Comparison of ENCODE assay signal across 15 mouse cellular contexts in genomic region chr1:153886024-153886633, GRCm38 (mm10). TPM values are rescaled to one million over a fixed set of nuclear protein-coding genes. Genes with fewer than 3 reads are reported as not detected.
DNase-seq lines count a peak whose midpoint lies in the region; ATAC-seq and TF ChIP-seq lines count a peak whose summit lies in the region.
"Had no signal": no experiment of that assay in that cellular context is flagged by ENCODE, and none has a peak within 500 bp of the region (broad histone marks: within the 10 kb centered on the region; RNA-seq: fewer than 3 reads in every experiment).

No protein-coding gene starts in this region.

- no peaks in the 10 kb centered on the region for H3K27me3 ChIP-seq in intestine, embryonic 15.5 days (replicated peaks)
- no peaks in the 10 kb centered on the region for H3K27me3 ChIP-seq in intestine, embryonic 16.5 days (replicated peaks; ENCODE audit: control insufficient read depth, insufficient read depth, low read length)
- peaks cover 9% of the 10 kb centered on the region; the same call in 1 of the 2 replicates for H3K27me3 ChIP-seq in E14TG2a.4 (ENCODE audit: insufficient read depth, low read length)
- H3K27me3 ChIP-seq in midbrain, embryonic 13.5 days = no peaks in the 10 kb centered on the region
- H3K27me3 ChIP-seq: liver, embryonic 13.5 days had no signal

- peak; percentile 13 for DNase-seq in R1 (ENCODE audit: low read depth, low spot score)
- no peak for DNase-seq in ovary, postnatal 10 days (ENCODE audit: low spot score)
- no peak for DNase-seq in retina, postnatal 1 day
- DNase-seq: cerebellum, adult 2 months; heart, adult 18-20 months; heart, postnatal 10 days; kidney, adult 2 months; liver, embryonic 13.5 days; lung, postnatal 10 days; right cerebral cortex, postnatal 14 days; thymus, adult 18-20 months had no signal

- no peak for TF ChIP-seq CTCF in E14TG2a.4 (conservative IDR thresholded peaks at IDR 0.05; ENCODE audit: low read length)

- 30% methylated on average over 17 of the region's 17 CpGs for WGBS in intestine, embryonic 15.5 days
- WGBS in intestine, embryonic 16.5 days = 39% methylated on average over 17 of the region's 17 CpGs
- WGBS in midbrain, embryonic 13.5 days = 33% methylated on average over 17 of the region's 17 CpGs

- H3K4me2 ChIP-seq in intestine, embryonic 15.5 days (replicated peaks) = 0 out of 2 replicates have a peak overlapping the region, but pooled peaks have one; percentile 6
- H3K4me2 ChIP-seq in intestine, embryonic 16.5 days (ENCODE audit: low read depth, low read length) = no peak overlapping the region
- no peak overlapping the region for H3K4me2 ChIP-seq in midbrain, embryonic 13.5 days (replicated peaks)
- H3K4me2 ChIP-seq: liver, embryonic 13.5 days had no signal

- no peaks in the 10 kb centered on the region for H3K36me3 ChIP-seq in intestine, embryonic 15.5 days
- H3K36me3 ChIP-seq in intestine, embryonic 16.5 days (ENCODE audit: control insufficient read depth, insufficient read depth, low read length) = no peaks in the 10 kb centered on the region
- H3K36me3 ChIP-seq in E14TG2a.4 (ENCODE audit: insufficient read depth, low read length) = no peaks in the 10 kb centered on the region
- no peaks in the 10 kb centered on the region for H3K36me3 ChIP-seq in midbrain, embryonic 13.5 days
- H3K36me3 ChIP-seq: liver, embryonic 13.5 days had no signal

- no peak overlapping the region for H3K27ac ChIP-seq in intestine, embryonic 15.5 days
- no peak overlapping the region for H3K27ac ChIP-seq in intestine, embryonic 16.5 days (ENCODE audit: low read length)
- no peak overlapping the region for H3K27ac ChIP-seq in midbrain, embryonic 13.5 days
- H3K27ac ChIP-seq: liver, embryonic 13.5 days had no signal

- ATAC-seq in intestine, embryonic 15.5 days = no peak
- ATAC-seq in intestine, embryonic 16.5 days = no peak
- ATAC-seq in midbrain, embryonic 13.5 days = peak; percentile 69

- H3K9me3 ChIP-seq in intestine, embryonic 15.5 days = no peaks in the 10 kb centered on the region
- H3K9me3 ChIP-seq in intestine, embryonic 16.5 days (ENCODE audit: control insufficient read depth, low read length) = no peaks in the 10 kb centered on the region
- peaks cover 3% of the 10 kb centered on the region; the same call in 1 of the 2 replicates for H3K9me3 ChIP-seq in E14TG2a.4 (ENCODE audit: low read length)
- H3K9me3 ChIP-seq in midbrain, embryonic 13.5 days = no peaks in the 10 kb centered on the region
- H3K9me3 ChIP-seq: liver, embryonic 13.5 days had no signal

- no peak overlapping the region for H3K9ac ChIP-seq in intestine, embryonic 15.5 days
- H3K9ac ChIP-seq in intestine, embryonic 16.5 days (ENCODE audit: low read depth, low read length) = no peak overlapping the region
- no peak overlapping the region; the same call in 1 of the 2 replicates for H3K9ac ChIP-seq in midbrain, embryonic 13.5 days (replicated peaks)
- H3K9ac ChIP-seq: liver, embryonic 13.5 days had no signal

- no peak overlapping the region for H3K4me3 ChIP-seq in intestine, embryonic 15.5 days (replicated peaks)
- no peak overlapping the region for H3K4me3 ChIP-seq in intestine, embryonic 16.5 days (ENCODE audit: low read length)
- H3K4me3 ChIP-seq in E14TG2a.4 (replicated peaks; ENCODE audit: low read length) = peak overlapping the region; percentile 13; the same call in 1 of the 2 replicates
- H3K4me3 ChIP-seq in midbrain, embryonic 13.5 days (replicated peaks) = no peak overlapping the region
- H3K4me3 ChIP-seq: liver, embryonic 13.5 days had no signal

- no peaks in the 10 kb centered on the region for H3K4me1 ChIP-seq in intestine, embryonic 15.5 days (replicated peaks)
- no peaks in the 10 kb centered on the region for H3K4me1 ChIP-seq in intestine, embryonic 16.5 days (ENCODE audit: control insufficient read depth, insufficient read depth, low read length)
- H3K4me1 ChIP-seq in E14TG2a.4 (replicated peaks; ENCODE audit: low read depth, low read length) = peaks cover 20% of the 10 kb centered on the region
- H3K4me1 ChIP-seq in midbrain, embryonic 13.5 days (replicated peaks) = peaks cover 5% of the 10 kb centered on the region
- H3K4me1 ChIP-seq: liver, embryonic 13.5 days had no signal

RNA-seq across cellular contexts. Expression of gene Teddm1a, which starts 5.4 kb away (rescaled TPM):
- polyA plus RNA-seq in intestine, embryonic 15.5 days (2015; fragmentation: Nextera tagmentation; extraction: Ambion mirVana) = not detected in 2 replicates
- polyA plus RNA-seq in intestine, embryonic 16.5 days (2015; fragmentation: Nextera tagmentation; extraction: Ambion mirVana) = not detected in 2 replicates
- polyA plus RNA-seq in midbrain, embryonic 13.5 days (2015; fragmentation: Nextera tagmentation; extraction: Ambion mirVana) = not detected in 2 replicates
- polyA plus RNA-seq: cerebellum, adult 2 months; kidney, adult 2 months; liver, embryonic 13.5 days had no signal

RNA-seq across cellular contexts. Expression of gene Teddm1b, which starts 12.0 kb away (rescaled TPM):
- polyA plus RNA-seq in intestine, embryonic 15.5 days (2015; fragmentation: Nextera tagmentation; extraction: Ambion mirVana) = 0.18 and 0.29 TPM in 2 replicates
- polyA plus RNA-seq in intestine, embryonic 16.5 days (2015; fragmentation: Nextera tagmentation; extraction: Ambion mirVana) = 0.07 and 0.10 TPM in 2 replicates
- polyA plus RNA-seq in midbrain, embryonic 13.5 days (2015; fragmentation: Nextera tagmentation; extraction: Ambion mirVana) = 1.1 and 1.4 TPM in 2 replicates
- polyA plus RNA-seq: cerebellum, adult 2 months; kidney, adult 2 months had no signal

RNA-seq across cellular contexts. Expression of gene Glul, which starts 13.6 kb away (rescaled TPM):
- 73.6 and 83.9 TPM in 2 replicates for polyA plus RNA-seq in intestine, embryonic 15.5 days (2015; fragmentation: Nextera tagmentation; extraction: Ambion mirVana)
- polyA plus RNA-seq in intestine, embryonic 16.5 days (2015; fragmentation: Nextera tagmentation; extraction: Ambion mirVana) = 61.0 and 66.0 TPM in 2 replicates
- polyA plus RNA-seq in midbrain, embryonic 13.5 days (2015; fragmentation: Nextera tagmentation; extraction: Ambion mirVana) = 131 and 132 TPM in 2 replicates

RNA-seq across cellular contexts. Expression of gene Teddm2, which starts 13.9 kb away (rescaled TPM):
- 0.34 and 0.36 TPM in 2 replicates for polyA plus RNA-seq in intestine, embryonic 15.5 days (2015; fragmentation: Nextera tagmentation; extraction: Ambion mirVana)
- polyA plus RNA-seq in intestine, embryonic 16.5 days (2015; fragmentation: Nextera tagmentation; extraction: Ambion mirVana) = 0.18 and 0.21 TPM in 2 replicates
- 1.1 and 1.2 TPM in 2 replicates for polyA plus RNA-seq in midbrain, embryonic 13.5 days (2015; fragmentation: Nextera tagmentation; extraction: Ambion mirVana)

RNA-seq across cellular contexts. Expression of gene Rgsl1, which starts 42.2 kb away (rescaled TPM):
- not detected in 2 replicates for polyA plus RNA-seq in intestine, embryonic 15.5 days (2015; fragmentation: Nextera tagmentation; extraction: Ambion mirVana)
- not detected in 2 replicates for polyA plus RNA-seq in intestine, embryonic 16.5 days (2015; fragmentation: Nextera tagmentation; extraction: Ambion mirVana)
- polyA plus RNA-seq in midbrain, embryonic 13.5 days (2015; fragmentation: Nextera tagmentation; extraction: Ambion mirVana) = 0.08 TPM in 1 of 2 replicates, not detected in the other
- polyA plus RNA-seq: kidney, adult 2 months; liver, embryonic 13.5 days had no signal
